Mouse (Mus musculus) CH12.LX (cell line): Measurements from ENCODE around the gene Ccnd3. TPM values are rescaled to one million over a fixed set of nuclear protein-coding genes. Genes with fewer than 3 reads are reported as not detected.

ENCODE experiments used
- DNase-seq: peaks from one replicate; pipeline ENCODE4 v3.0.0-alpha.2; 2013; ENCODE audit errors: extremely low read depth
- H3K27ac ChIP-seq: 2 replicates; pipeline ENCODE4 v1.5.1; 2012; ENCODE audit warnings: low read depth, mild to moderate bottlenecking, control low read depth, moderate library complexity; ENCODE audit not compliant: insufficient read depth
- H3K27me3 ChIP-seq: replicated peaks from 2 replicates; pipeline ENCODE3; 2012; ENCODE audit warnings: inconsistent platforms
- H3K36me3 ChIP-seq, 2 experiments: replicated peaks in 1 of 2; 2 replicates each; pipeline versions ENCODE3 to v1.6.1; 2012; ENCODE audit warnings: inconsistent platforms in 1 of 2, low read length in 1 of 2, mild to moderate bottlenecking in 1 of 2, mixed read lengths in 1 of 2, moderate library complexity in 1 of 2; ENCODE audit not compliant: control insufficient read depth in 1 of 2, insufficient read depth in 1 of 2
- H3K4me1 ChIP-seq, 2 experiments: 2 replicates each; pipeline ENCODE4 v1.6.1; 2012; ENCODE audit warnings: inconsistent platforms in 1 of 2, moderate library complexity in 1 of 2; ENCODE audit not compliant: insufficient read depth in 2 of 2, control insufficient read depth in 1 of 2
- H3K4me2 ChIP-seq: 2 replicates; pipeline ENCODE4 v1.6.1; 2012; ENCODE audit warnings: low read depth, mild to moderate bottlenecking, control low read depth; ENCODE audit not compliant: poor library complexity, insufficient read depth, severe bottlenecking
- H3K4me3 ChIP-seq, 3 experiments: fragments of 150-350 bp in 1 of 3; sonication (generic) in 1 of 3; replicated peaks in 1 of 3; 2 replicates each; pipeline versions ENCODE3 to v1.5.1; 2011 to 2012; ENCODE audit warnings: low read depth in 2 of 3, low read length in 2 of 3, mild to moderate bottlenecking in 2 of 3, moderate library complexity in 2 of 3, control low read depth in 1 of 3, improper control_type of control experiment in 1 of 3, inconsistent platforms in 1 of 3, mixed read lengths in 1 of 3; ENCODE audit not compliant: poor library complexity in 1 of 3
- H3K79me2 ChIP-seq: replicated peaks from 2 replicates; pipeline ENCODE4 v1.6.1; 2012; ENCODE audit warnings: mild to moderate bottlenecking, moderate library complexity; ENCODE audit not compliant: control insufficient read depth, poor library complexity, insufficient read depth, severe bottlenecking; ENCODE audit errors: extremely low read depth
- H3K9ac ChIP-seq: 2 replicates; pipeline ENCODE4 v1.6.1; 2012; ENCODE audit warnings: low read depth, mild to moderate bottlenecking, control low read depth, moderate library complexity; ENCODE audit not compliant: insufficient read depth
- H3K9me3 ChIP-seq: replicated peaks from 2 replicates; pipeline ENCODE3; 2012; ENCODE audit warnings: low read length, inconsistent platforms, mixed read lengths
- BHLHE40 ChIP-seq: IDR thresholded peaks from 2 replicates; pipeline ENCODE4 v1.6.1; 2011; ENCODE audit warnings: mild to moderate bottlenecking, low read depth, low read length, improper control_type of control experiment
- CHD1 ChIP-seq: IDR thresholded peaks from 2 replicates; pipeline ENCODE4 v1.6.1; 2012; ENCODE audit warnings: low read depth, low read length, improper control_type of control experiment, inconsistent platforms
- ELF1 ChIP-seq: IDR thresholded peaks from 2 replicates; pipeline ENCODE4 v1.6.1; 2014; ENCODE audit warnings: low read depth, mild to moderate bottlenecking, inconsistent platforms, low read length, improper control_type of control experiment
- GABPA ChIP-seq: IDR thresholded peaks from 2 replicates; pipeline ENCODE4 v1.6.1; 2012; ENCODE audit warnings: low read depth, low read length, improper control_type of control experiment, inconsistent platforms; ENCODE audit not compliant: insufficient replicate concordance
- HCFC1 ChIP-seq: IDR thresholded peaks from 2 replicates; pipeline ENCODE4 v1.6.1; 2012; ENCODE audit warnings: low read depth, mild to moderate bottlenecking, inconsistent platforms, low read length, improper control_type of control experiment
- IRF4 ChIP-seq: IDR thresholded peaks from 2 replicates; pipeline ENCODE4 v1.6.1; 2014; ENCODE audit warnings: low read depth, mild to moderate bottlenecking, inconsistent platforms, low read length, improper control_type of control experiment
- JUN ChIP-seq: IDR thresholded peaks from 2 replicates; pipeline ENCODE4 v1.6.1; 2011; ENCODE audit warnings: low read depth, mild to moderate bottlenecking, low read length, improper control_type of control experiment, moderate library complexity; ENCODE audit not compliant: insufficient read depth
- MYC ChIP-seq: IDR thresholded peaks from 2 replicates; pipeline ENCODE4 v1.6.1; 2011; ENCODE audit warnings: low read depth, mild to moderate bottlenecking, improper control_type of control experiment, low read length
- NELFE ChIP-seq: IDR thresholded peaks from 2 replicates; pipeline ENCODE4 v1.6.1; 2011; ENCODE audit warnings: low read depth, low read length, improper control_type of control experiment
- PAX5 ChIP-seq: IDR thresholded peaks from 2 replicates; pipeline ENCODE4 v1.6.1; 2012; ENCODE audit warnings: low read length, inconsistent platforms, mixed read lengths
- POLR2A ChIP-seq: IDR thresholded peaks from 2 replicates; pipeline ENCODE4 v1.6.1; 2011; ENCODE audit warnings: low read depth, mild to moderate bottlenecking, improper control_type of control experiment, low read length
- SIN3A ChIP-seq: IDR thresholded peaks from 2 replicates; pipeline ENCODE4 v1.6.1; 2012; ENCODE audit warnings: low read length, improper control_type of control experiment, inconsistent platforms
- TCF12 ChIP-seq: IDR thresholded peaks from 2 replicates; pipeline ENCODE4 v1.6.1; 2014; ENCODE audit warnings: low read depth, mild to moderate bottlenecking, inconsistent platforms, low read length, improper control_type of control experiment
- ZC3H11A ChIP-seq: IDR thresholded peaks from 2 replicates; pipeline ENCODE4 v1.6.1; 2012; ENCODE audit warnings: low read depth, mild to moderate bottlenecking, inconsistent platforms, low read length, improper control_type of control experiment
- dilution Hi-C: fragments of 300-500 bp; cut with MboI; formaldehyde crosslinking; loops from 2 replicates; pipeline ENCODE4 v1.14.3; 2020; ENCODE audit warnings: low sequenced_read_pairs; ENCODE audit not compliant: extremely low pct_unique_long_range_greater_than_20kb, extremely low pct_ligation_motif_present
- in situ Hi-C: fragments of 300-500 bp; cut with MboI; formaldehyde crosslinking; loops from 3 replicates; pipeline ENCODE4 v1.14.3; 2019; ENCODE audit warnings: low sequenced_read_pairs, low pct_ligation_motif_present, low pct_unique_long_range_greater_than_20kb, mixed read lengths
- polyA plus RNA-seq: library from polyadenylated mRNA; unstranded; fragments of >175 nt; gene quantifications from 2 replicates; pipeline ENCODE4 v1.2.1, GENCODE M21; 2012; ENCODE audit warnings: low read depth; ENCODE audit not compliant: insufficient read length
- total RNA-seq, 2 experiments: library from RNA; depleted of rRNA; stranded (reverse); fragments of 300-350 nt in 1 of 2; fragments of >200 nt in 1 of 2; gene quantifications; 2 replicates each; pipeline ENCODE4 v1.2.3; 2012 to 2014

Gene Ccnd3
- total and polyA plus RNA-seq, 3 experiments: 30.6 to 121 (median 48.7) TPM

DNA sequence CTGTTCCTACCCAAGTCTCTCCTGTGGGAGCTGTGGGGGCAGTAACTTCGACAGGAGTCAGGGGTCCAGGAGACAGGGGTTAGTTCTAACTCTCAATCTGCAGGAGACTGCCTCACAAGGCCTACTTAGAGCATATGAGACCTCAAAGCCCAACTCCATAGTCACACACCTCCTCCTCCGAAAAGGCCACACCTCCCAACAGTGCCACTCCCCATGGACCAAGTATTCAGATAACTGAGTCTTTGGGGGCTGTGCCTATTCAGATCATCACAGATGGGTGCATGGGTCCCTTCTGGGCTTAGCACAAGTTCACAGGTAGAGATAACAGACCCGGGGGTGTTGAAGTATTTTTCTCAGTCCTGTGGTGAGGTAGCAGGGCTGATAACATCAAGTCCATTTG lies 43.2 kb upstream of the Ccnd3 start:
- no peak overlapping the region for H3K4me3 ChIP-seq
- DNase-seq: no peak
- H3K79me2 ChIP-seq: no peaks in the 10 kb centered on the region
- no peak overlapping the region for H3K27ac ChIP-seq
- H3K27me3 ChIP-seq: peaks cover 2% of the 10 kb centered on the region
- no peaks in the 10 kb centered on the region for H3K36me3 ChIP-seq
- no peaks in the 10 kb centered on the region for H3K9me3 ChIP-seq
- H3K9ac ChIP-seq: no peak overlapping the region
- H3K4me2 ChIP-seq: no peak overlapping the region
- TF ChIP-seq HCFC1 (no peak), GABPA (no peak), SIN3A (no peak), MYC (no peak), NELFE (no peak), POLR2A (no peak), ELF1 (no peak), PAX5 (no peak), ZC3H11A (no peak)
- TF ChIP-seq, all 38 proteins: peak for 0
- dilution Hi-C loops: no loop called here
- in situ Hi-C loops: no loop called here
- H3K4me1 ChIP-seq: peaks cover 15 to 49% of the 10 kb centered on the region in 2 experiments

DNA sequence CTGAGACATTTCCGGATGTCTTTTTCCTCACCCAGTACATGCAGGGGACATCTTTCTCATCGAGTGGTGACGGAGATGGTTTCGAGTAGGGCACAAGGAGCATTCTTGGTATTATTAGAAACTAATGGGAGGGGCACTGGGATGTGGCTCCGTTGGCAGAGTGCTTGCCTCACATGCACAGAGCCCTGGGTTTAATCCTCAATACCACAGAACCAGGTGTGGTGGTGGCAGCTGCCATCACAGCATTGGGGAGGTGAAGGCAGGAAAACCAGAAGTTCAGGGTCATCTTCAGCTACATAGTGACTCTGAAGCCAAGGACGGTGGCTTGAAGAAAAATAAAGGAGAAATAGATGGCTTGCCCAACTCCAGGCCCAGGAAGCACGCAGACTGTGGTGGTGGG lies 42.6 kb upstream of the Ccnd3 start:
- in situ Hi-C loops: no loop called here

DNA sequence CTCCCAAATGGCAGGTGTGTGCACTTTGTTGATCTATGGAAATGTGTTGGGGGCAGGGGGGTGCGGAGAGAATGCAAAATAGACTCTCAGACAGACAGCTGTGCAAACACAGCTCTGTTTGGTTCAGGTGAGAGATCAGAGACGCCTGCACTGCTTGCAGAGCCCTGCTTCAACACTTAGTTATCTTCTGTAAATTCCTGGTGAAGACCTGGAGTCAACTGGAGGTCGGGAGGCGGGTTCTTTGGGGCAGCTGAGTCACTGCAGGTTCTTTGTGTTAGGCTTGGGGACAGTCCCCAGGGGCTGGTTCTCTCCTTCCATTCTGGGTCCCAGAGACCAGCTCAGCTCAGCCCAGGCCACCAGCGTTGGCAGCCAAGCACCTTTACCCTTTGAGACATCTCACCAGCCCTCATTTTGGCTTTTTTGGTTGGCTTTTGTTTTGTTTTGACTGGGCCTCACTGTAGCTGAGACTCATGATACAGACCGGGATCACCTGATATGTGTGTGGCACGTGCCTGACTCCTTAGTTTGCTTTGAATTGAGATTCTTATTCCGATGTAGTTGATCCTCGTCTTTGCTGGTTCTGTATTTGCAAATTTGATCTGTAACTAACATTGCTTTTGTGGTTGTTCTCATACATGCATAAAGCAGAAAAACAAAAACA lies 42.0 kb upstream of the Ccnd3 start:
- Histone ChIP-seq H3K4me3 (no peak overlapping the region), H3K4me1 (peaks cover 14 to 49% of the 10 kb centered on the region in 2 experiments), H3K36me3 (no peaks in the 10 kb centered on the region), H3K4me2 (peak overlapping the region; percentile 35; the same call in 1 of the 2 replicates), H3K9ac (no peak overlapping the region), H3K27me3 (peaks cover 12% of the 10 kb centered on the region), H3K27ac (no peak overlapping the region), H3K79me2 (no peaks in the 10 kb centered on the region), H3K9me3 (no peaks in the 10 kb centered on the region)
- in situ Hi-C loops (no loop called here), dilution Hi-C loops (no loop called here)
- DNase-seq: peak; percentile 65
- TF ChIP-seq IRF4 (peak; percentile 21; the same call in 1 of the 2 replicates), ELF1 (no peak), CHD1 (no peak), TCF12 (peak; percentile 42; the same call in 1 of the 2 replicates), BHLHE40 (peak; percentile 89)

More for the DNA sequence above, 42.6 kb upstream of the Ccnd3 start:
- H3K79me2 ChIP-seq: no peaks in the 10 kb centered on the region
- dilution Hi-C loops: no loop called here
- no peak overlapping the region for H3K4me2 ChIP-seq
- TF ChIP-seq JUN: no peak
- H3K9me3 ChIP-seq: no peaks in the 10 kb centered on the region
- no peaks in the 10 kb centered on the region for H3K36me3 ChIP-seq
- no peak for DNase-seq
- H3K9ac ChIP-seq: no peak overlapping the region
- H3K27me3 ChIP-seq: peaks cover 7% of the 10 kb centered on the region
- no peak overlapping the region for H3K4me3 ChIP-seq
- no peak overlapping the region for H3K27ac ChIP-seq
- peaks cover 14 to 49% of the 10 kb centered on the region in 2 experiments for H3K4me1 ChIP-seq
